Mouse (Mus musculus) megakaryocyte, embryonic 14.5 days (primary cell): Measurements from ENCODE around the gene BC030867.

Source experiments
- FLI1 ChIP-seq: IDR thresholded peaks from 2 replicates; pipeline ENCODE4 v1.6.1; 2012; ENCODE audit warnings: low read length, inconsistent platforms, mixed read lengths
- GATA1 ChIP-seq: IDR thresholded peaks from 3 replicates; pipeline ENCODE4 v1.6.1; 2012; ENCODE audit warnings: mixed read lengths, low read length, inconsistent platforms, borderline replicate concordance

DNA sequence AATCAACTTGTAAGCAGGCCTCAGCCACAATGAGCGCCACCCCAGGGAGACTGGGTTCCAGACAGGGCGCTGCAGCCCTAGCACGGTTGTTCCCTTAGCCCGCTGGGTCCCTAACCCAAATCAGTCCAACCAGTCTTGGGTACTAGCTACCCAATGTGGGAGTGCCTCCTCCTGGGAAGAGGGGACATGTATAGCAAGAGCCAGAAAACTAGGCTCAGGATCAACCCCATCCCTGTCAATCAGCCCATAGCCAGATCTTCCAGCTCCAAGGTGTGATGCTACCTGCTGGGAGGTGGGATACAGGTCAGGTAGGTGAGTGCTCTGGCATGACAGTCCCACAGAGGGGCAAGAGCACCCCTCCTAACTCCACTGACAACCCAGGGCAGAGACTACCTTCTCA lies 41.5 kb downstream of the BC030867 start:
- TF ChIP-seq GATA1 (no peak), FLI1 (no peak)
